Mouse (Mus musculus) cortical plate, adult 2 months (tissue): ENCODE measurements around the gene Nfkb1.

Experiments
- CTCF ChIP-seq: fragments of 200-500 bp; IDR thresholded peaks from 2 replicates; pipeline ENCODE4 v1.5.1; 2011; ENCODE audit warnings: mild to moderate bottlenecking, control low read depth, low read length; ENCODE audit not compliant: insufficient read depth; ENCODE audit errors: extremely low read depth
- POLR2A ChIP-seq: fragments of 200-500 bp; IDR thresholded peaks from 2 replicates; pipeline ENCODE4 v1.6.1; 2011; ENCODE audit warnings: mild to moderate bottlenecking, low read length, control low read depth; ENCODE audit not compliant: insufficient read depth; ENCODE audit errors: extremely low read depth

DNA sequence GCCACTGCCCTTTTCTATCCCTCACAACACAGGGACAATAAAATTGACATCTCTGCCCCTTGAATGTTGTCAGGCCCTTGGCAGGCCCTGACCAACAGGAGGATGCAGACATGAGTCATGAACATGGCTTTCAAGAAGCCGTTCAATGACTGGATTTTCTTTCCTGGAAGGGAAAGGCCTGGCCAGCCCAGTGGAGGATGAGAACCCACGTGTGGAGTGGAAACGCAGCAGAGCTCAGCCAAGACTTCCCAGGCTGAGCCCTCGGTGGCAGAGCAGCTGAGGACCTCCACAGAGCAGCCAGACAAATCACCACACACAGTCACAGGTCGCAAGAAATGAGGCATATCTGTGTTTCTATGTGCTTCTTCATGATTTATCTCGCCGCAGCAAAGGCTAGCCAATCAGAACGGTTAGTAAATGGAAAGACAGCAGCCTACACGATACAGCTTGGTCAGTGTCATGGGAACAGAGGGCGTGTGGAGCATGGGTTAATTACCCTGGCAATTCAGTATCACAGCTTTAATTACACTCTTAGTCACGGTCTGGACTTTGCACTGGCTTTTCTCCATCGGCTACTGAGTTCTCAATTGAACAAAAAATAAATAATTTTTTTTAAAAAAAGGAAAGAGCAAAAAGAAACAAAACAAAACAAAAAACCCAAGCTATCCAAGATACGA is 16.5 kb downstream of the Nfkb1 start:
- TF ChIP-seq POLR2A, result no peak
- no peak for TF ChIP-seq CTCF
